Mouse (Mus musculus): ENCODE results near the gene Ahnak2. TPM values are rescaled to one million over a fixed set of nuclear protein-coding genes. Genes with fewer than 3 reads are reported as not detected.

The Ahnak2 gene
- polyA plus RNA-seq, 1 experiment from 2014 or later = 0.13 TPM

- H3K9ac ChIP-seq (replicated peaks; ENCODE audit: low read length) = no peak overlapping the region
- no peak overlapping the region for H3K27ac ChIP-seq (replicated peaks; ENCODE audit: low read depth, low read length)
- H3K4me1 ChIP-seq (ENCODE audit: control insufficient read depth, insufficient read depth, low read length) = peaks cover 3% of the 10 kb centered on the region
- no peak overlapping the region for H3K4me3 ChIP-seq (ENCODE audit: low read depth, low read length)
- H3K27me3 ChIP-seq (ENCODE audit: control insufficient read depth, insufficient read depth, low read length) = peaks cover 12% of the 10 kb centered on the region
- H3K4me2 ChIP-seq (ENCODE audit: low read depth, low read length) = no peak overlapping the region
- no peaks in the 10 kb centered on the region for H3K36me3 ChIP-seq (replicated peaks; ENCODE audit: control insufficient read depth, insufficient read depth, low read depth, low read length)
- H3K9me3 ChIP-seq (replicated peaks; ENCODE audit: control insufficient read depth, low read length) = no peaks in the 10 kb centered on the region
- WGBS = 48% methylated on average over 5 of the region's 5 CpGs
- DNase-seq (ENCODE audit: low spot score) (no peak), ATAC-seq (replicated peaks; ENCODE audit: insufficient number of reproducible peaks, low FRiP score, low TSS enrichment, low read depth) (no peak)
Measured at GRCm38 (mm10) chr12:112798332-112798681, 4.2 kb downstream of the Ahnak2 start.

- Histone ChIP-seq H3K4me2 (ENCODE audit: low read depth, low read length) (no peak overlapping the region; the same call in 1 of the 2 replicates), H3K4me3 (ENCODE audit: low read depth, low read length) (no peak overlapping the region), H3K36me3 (replicated peaks; ENCODE audit: control insufficient read depth, insufficient read depth, low read depth, low read length) (no peaks in the 10 kb centered on the region), H3K9ac (replicated peaks; ENCODE audit: low read length) (no peak overlapping the region), H3K4me1 (ENCODE audit: control insufficient read depth, insufficient read depth, low read length) (peaks cover 3% of the 10 kb centered on the region), H3K9me3 (replicated peaks; ENCODE audit: control insufficient read depth, low read length) (no peaks in the 10 kb centered on the region), H3K27me3 (ENCODE audit: control insufficient read depth, insufficient read depth, low read length) (peaks cover 12% of the 10 kb centered on the region), H3K27ac (replicated peaks; ENCODE audit: low read depth, low read length) (no peak overlapping the region)
- DNase-seq (ENCODE audit: low spot score) (no peak), ATAC-seq (replicated peaks; ENCODE audit: insufficient number of reproducible peaks, low FRiP score, low TSS enrichment, low read depth) (no peak)
- 66% methylated on average over 15 of the region's 15 CpGs for whole genome bisulfite sequencing
Measured at GRCm38 (mm10) chr12:112797672-112798331, 4.7 kb downstream of the Ahnak2 start.

GRCm38 (mm10) chr12:112796551-112797510, 5.6 kb downstream of the Ahnak2 start:
- no peak overlapping the region for H3K4me3 ChIP-seq (ENCODE audit: low read depth, low read length)
- WGBS = 44% methylated on average over 17 of the region's 17 CpGs
- H3K9me3 ChIP-seq (replicated peaks; ENCODE audit: control insufficient read depth, low read length) = no peaks in the 10 kb centered on the region
- no peak overlapping the region for H3K27ac ChIP-seq (replicated peaks; ENCODE audit: low read depth, low read length)
- H3K4me1 ChIP-seq (ENCODE audit: control insufficient read depth, insufficient read depth, low read length) = peaks cover 2% of the 10 kb centered on the region
- no peak overlapping the region for H3K9ac ChIP-seq (replicated peaks; ENCODE audit: low read length)
- H3K4me2 ChIP-seq (ENCODE audit: low read depth, low read length) = no peak overlapping the region
- H3K36me3 ChIP-seq (replicated peaks; ENCODE audit: control insufficient read depth, insufficient read depth, low read depth, low read length) = no peaks in the 10 kb centered on the region
- ATAC-seq (replicated peaks; ENCODE audit: insufficient number of reproducible peaks, low FRiP score, low TSS enrichment, low read depth) (no peak), DNase-seq (ENCODE audit: low spot score) (no peak)
- H3K27me3 ChIP-seq (ENCODE audit: control insufficient read depth, insufficient read depth, low read length) = peaks cover 11% of the 10 kb centered on the region

GRCm38 (mm10) chr12:112795466-112796104, 6.9 kb downstream of the Ahnak2 start:
- no peaks in the 10 kb centered on the region for H3K36me3 ChIP-seq (replicated peaks; ENCODE audit: control insufficient read depth, insufficient read depth, low read depth, low read length)
- H3K9ac ChIP-seq (replicated peaks; ENCODE audit: low read length) = no peak overlapping the region
- no peak for ATAC-seq (replicated peaks; ENCODE audit: insufficient number of reproducible peaks, low FRiP score, low TSS enrichment, low read depth)
- no peaks in the 10 kb centered on the region for H3K9me3 ChIP-seq (replicated peaks; ENCODE audit: control insufficient read depth, low read length)
- DNase-seq (ENCODE audit: low spot score) = no peak
- H3K27me3 ChIP-seq (ENCODE audit: control insufficient read depth, insufficient read depth, low read length) = no peaks in the 10 kb centered on the region
- no peak overlapping the region for H3K4me3 ChIP-seq (ENCODE audit: low read depth, low read length)
- no peaks in the 10 kb centered on the region; the same call in 1 of the 2 replicates for H3K4me1 ChIP-seq (ENCODE audit: control insufficient read depth, insufficient read depth, low read length)
- no peak overlapping the region for H3K27ac ChIP-seq (replicated peaks; ENCODE audit: low read depth, low read length)
- H3K4me2 ChIP-seq (ENCODE audit: low read depth, low read length) = no peak overlapping the region
- 64% methylated on average over 18 of the region's 18 CpGs for WGBS

GRCm38 (mm10) chr12:112794998-112795397, 7.5 kb downstream of the Ahnak2 start:
- Histone ChIP-seq H3K4me3 (ENCODE audit: low read depth, low read length) (no peak overlapping the region), H3K9ac (replicated peaks; ENCODE audit: low read length) (no peak overlapping the region), H3K27ac (replicated peaks; ENCODE audit: low read depth, low read length) (0 out of 2 replicates have a peak overlapping the region, but pooled peaks have one; percentile 8), H3K36me3 (replicated peaks; ENCODE audit: control insufficient read depth, insufficient read depth, low read depth, low read length) (no peaks in the 10 kb centered on the region), H3K4me1 (ENCODE audit: control insufficient read depth, insufficient read depth, low read length) (no peaks in the 10 kb centered on the region; the same call in 1 of the 2 replicates), H3K9me3 (replicated peaks; ENCODE audit: control insufficient read depth, low read length) (no peaks in the 10 kb centered on the region), H3K27me3 (ENCODE audit: control insufficient read depth, insufficient read depth, low read length) (no peaks in the 10 kb centered on the region), H3K4me2 (ENCODE audit: low read depth, low read length) (no peak overlapping the region)
- 85% methylated on average over 5 of the region's 5 CpGs for WGBS
- ATAC-seq (replicated peaks; ENCODE audit: insufficient number of reproducible peaks, low FRiP score, low TSS enrichment, low read depth) = no peak
- no peak for DNase-seq (ENCODE audit: low spot score)

- Histone ChIP-seq H3K27me3 (ENCODE audit: control insufficient read depth, insufficient read depth, low read length) (no peaks in the 10 kb centered on the region), H3K4me3 (ENCODE audit: low read depth, low read length) (no peak overlapping the region), H3K4me1 (ENCODE audit: control insufficient read depth, insufficient read depth, low read length) (no peaks in the 10 kb centered on the region; the same call in 1 of the 2 replicates), H3K9me3 (replicated peaks; ENCODE audit: control insufficient read depth, low read length) (no peaks in the 10 kb centered on the region), H3K9ac (replicated peaks; ENCODE audit: low read length) (no peak overlapping the region; the same call in 1 of the 2 replicates), H3K27ac (replicated peaks; ENCODE audit: low read depth, low read length) (no peak overlapping the region), H3K36me3 (replicated peaks; ENCODE audit: control insufficient read depth, insufficient read depth, low read depth, low read length) (no peaks in the 10 kb centered on the region), H3K4me2 (ENCODE audit: low read depth, low read length) (no peak overlapping the region)
- no peak for DNase-seq (ENCODE audit: low spot score)
- 20% methylated on average over 7 of the region's 7 CpGs for WGBS
- no peak for ATAC-seq (replicated peaks; ENCODE audit: insufficient number of reproducible peaks, low FRiP score, low TSS enrichment, low read depth)
Measured at GRCm38 (mm10) chr12:112794356-112794816, 8.1 kb downstream of the Ahnak2 start.

GRCm38 (mm10) chr12:112793601-112794355, 8.7 kb downstream of the Ahnak2 start:
- Histone ChIP-seq H3K36me3 (replicated peaks; ENCODE audit: control insufficient read depth, insufficient read depth, low read depth, low read length) (no peaks in the 10 kb centered on the region), H3K4me2 (ENCODE audit: low read depth, low read length) (no peak overlapping the region), H3K27me3 (ENCODE audit: control insufficient read depth, insufficient read depth, low read length) (no peaks in the 10 kb centered on the region), H3K9me3 (replicated peaks; ENCODE audit: control insufficient read depth, low read length) (no peaks in the 10 kb centered on the region), H3K27ac (replicated peaks; ENCODE audit: low read depth, low read length) (no peak overlapping the region), H3K4me3 (ENCODE audit: low read depth, low read length) (no peak overlapping the region), H3K4me1 (ENCODE audit: control insufficient read depth, insufficient read depth, low read length) (no peaks in the 10 kb centered on the region; the same call in 1 of the 2 replicates), H3K9ac (replicated peaks; ENCODE audit: low read length) (no peak overlapping the region; the same call in 1 of the 2 replicates)
- 72% methylated on average over 13 of the region's 13 CpGs for WGBS
- DNase-seq (ENCODE audit: low spot score) = no peak
- no peak for ATAC-seq (replicated peaks; ENCODE audit: insufficient number of reproducible peaks, low FRiP score, low TSS enrichment, low read depth)

Data from embryonic facial prominence, embryonic 11.5 days (tissue).